Mouse (Mus musculus) adipocyte (in vitro differentiated cells): ENCODE results near the gene Gm20662.

Experiments
- DNase-seq: peaks from one replicate; pipeline ENCODE4 v3.0.0-alpha.2; 2016; ENCODE audit warnings: low spot score

The Gm20662 gene

DNA sequence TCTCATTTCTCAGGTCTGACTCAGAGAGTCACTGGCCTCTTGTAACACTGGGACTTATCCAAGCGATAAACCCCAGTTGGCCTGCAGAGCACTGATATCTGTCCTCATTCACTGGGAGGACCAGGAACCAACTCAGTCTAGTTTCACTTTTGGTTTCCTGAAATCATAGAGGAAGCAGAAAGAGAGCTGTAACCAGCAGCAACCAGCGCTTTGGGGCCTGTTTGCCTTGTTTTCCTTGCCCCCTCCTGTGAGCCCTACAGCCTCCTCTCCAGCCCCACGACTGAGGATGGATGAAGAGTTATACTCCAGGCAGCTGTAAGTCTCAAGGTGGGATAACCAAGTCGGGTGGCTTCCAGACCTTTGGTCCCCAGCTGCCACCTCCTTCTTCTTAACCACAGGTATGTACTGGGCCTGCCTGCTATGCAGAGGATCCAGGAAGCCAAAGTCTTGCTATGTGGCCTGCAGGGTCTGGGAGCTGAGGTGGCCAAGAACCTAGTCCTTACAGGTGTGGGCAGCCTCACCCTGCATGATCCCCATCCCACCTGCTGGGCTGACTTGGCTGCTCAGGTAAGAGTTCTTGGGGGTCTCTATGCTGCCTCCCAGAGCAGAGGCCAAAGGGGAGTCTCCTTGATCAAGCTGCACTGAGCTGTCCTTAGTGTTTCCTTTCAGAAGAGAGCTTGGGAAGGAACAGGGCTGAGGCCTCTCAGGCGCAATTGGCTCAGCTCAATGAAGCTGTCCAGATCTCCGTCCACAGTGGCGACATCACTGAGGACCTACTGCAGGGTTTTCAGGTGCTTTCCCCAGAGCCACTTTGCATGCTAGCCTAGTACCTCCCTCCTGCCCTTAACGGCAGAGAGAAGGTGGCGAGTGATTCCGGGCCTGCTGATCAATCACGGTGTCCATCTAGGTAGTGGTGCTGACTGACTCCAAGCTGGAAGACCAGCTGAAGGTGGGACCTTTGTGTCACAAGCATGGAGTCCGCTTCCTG lies 20.5 kb upstream of the Gm20662 start, which contains the start of gene Uba7:
Gene Uba7 (plus strand): TSS at position 107 of the 988 bp plus-strand sequence.
- peak; percentile 76 for DNase-seq

DNA sequence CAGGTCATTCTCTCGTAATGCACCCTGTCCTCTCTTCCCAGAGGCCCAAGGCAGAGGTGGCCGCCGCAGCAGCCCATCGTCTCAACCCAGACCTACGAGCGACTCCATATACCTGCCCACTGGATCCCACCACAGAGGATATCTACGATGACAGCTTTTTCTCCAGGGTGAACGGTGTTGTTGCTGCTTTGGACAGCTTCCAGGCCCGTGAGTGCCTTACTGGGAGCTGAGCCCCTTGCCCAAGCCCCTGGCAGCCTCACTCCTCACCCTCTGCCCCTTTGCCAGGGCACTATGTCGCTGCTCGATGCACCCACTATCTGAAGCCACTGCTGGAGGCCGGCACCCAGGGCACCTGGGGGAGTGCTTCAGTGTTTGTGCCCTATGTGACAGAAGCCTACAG lies 17.3 kb upstream of the Gm20662 start:
- no peak for DNase-seq

DNA sequence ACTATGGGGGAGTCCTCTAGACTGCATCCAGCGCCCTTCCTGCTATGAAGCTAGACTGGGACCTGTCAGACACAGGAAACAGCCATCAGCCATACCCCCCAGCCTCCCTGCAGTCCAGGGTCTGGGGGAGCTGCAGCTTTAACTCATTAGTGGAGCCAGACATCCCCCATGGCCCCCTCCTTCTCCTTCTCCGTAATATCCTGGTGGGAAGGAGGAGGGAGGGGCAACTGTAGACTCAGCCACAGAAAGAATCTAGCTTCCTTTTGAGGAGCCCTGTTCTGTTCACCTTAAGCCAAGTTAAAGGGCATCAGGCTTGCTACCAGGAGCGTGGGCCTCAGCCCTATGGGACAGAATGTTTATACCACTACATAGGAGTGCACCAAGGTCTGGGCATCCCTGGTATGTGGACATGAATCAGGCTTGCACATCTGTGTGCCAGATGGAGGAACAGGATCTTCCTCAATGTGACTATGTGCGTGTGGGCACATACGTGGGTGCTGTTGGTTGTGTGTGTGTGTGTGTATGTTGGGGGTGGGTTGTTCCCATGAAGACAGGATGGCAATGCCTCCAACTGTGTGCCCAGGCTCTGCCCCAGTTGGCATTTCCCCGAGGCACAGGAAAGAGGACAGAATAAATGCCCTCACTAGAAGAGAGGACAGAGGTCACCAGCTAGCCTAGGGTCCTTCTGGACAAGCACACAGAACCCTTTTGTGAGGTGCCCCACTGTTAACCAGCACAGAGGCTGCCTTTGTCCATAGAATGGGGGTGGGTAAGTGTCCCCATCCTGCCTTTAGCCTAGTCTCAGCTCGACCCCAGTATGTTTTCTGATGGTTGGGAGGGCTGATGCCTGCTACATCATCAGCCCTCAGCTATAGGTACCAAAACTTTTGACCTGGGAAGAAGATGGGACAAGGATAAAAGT lies 14.2 kb upstream of the Gm20662 start:
- DNase-seq, result peak; percentile 34

DNA sequence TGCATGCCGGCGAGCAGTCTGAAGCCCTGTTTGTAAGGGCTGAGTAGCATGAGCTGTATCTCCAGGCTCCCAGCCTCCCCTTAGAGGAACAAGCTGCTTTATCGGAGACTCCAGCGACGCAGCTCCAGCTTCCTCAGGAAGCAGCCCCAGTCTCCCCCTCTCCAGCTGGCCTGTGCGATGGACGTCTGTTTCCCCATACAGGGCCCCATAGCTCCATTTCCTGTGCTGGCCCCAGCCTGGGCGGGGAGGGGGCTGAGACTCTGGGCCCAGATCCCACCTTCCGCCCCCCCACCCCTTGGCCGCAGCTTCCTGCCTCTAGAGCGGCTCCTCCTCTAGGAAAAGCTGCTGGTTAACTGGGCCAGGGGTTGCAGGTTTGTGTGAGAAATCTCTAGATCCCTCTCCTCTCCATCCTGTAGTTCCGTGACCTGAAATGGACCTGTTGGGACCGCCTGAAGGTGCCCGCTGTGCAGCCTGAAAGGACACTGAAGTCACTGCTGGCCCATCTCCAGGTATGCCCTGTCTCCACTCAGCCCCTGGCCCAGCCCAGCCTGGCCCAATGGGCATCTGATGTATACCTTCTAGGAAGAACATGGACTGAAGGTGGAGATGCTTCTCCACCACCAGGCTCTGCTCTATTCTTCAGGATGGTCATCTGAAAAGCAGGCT lies 13.3 kb upstream of the Gm20662 start, which contains the start of gene Gm20661:
Gene Gm20661 (plus strand): TSS at position 378 of the 666 bp plus-strand sequence.
- DNase-seq, result peak; percentile 72

DNA sequence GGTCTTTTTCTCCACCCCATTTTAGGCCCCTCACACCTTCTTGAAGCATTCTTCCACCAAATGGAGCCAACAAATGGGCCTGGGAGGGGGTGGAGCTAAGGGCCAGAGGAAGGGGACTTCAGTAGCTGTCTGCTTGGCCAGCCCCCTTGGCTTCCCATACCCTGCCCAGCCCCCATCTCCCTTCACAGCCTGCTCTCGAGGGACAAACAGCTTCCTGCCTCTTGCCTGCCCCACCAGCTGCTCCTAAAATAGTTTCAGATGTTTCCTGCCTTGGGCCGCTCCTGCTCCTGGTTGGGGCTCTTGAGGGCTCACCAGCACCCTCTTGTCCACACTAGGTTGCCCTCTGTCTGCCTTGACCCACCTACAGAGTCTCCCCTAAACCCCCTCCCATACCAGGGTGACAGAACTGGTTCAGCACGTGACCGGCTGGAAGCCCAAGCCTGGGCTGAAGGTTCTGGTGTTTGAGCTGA lies 12.7 kb upstream of the Gm20662 start:
- peak; percentile 68 for DNase-seq

DNA sequence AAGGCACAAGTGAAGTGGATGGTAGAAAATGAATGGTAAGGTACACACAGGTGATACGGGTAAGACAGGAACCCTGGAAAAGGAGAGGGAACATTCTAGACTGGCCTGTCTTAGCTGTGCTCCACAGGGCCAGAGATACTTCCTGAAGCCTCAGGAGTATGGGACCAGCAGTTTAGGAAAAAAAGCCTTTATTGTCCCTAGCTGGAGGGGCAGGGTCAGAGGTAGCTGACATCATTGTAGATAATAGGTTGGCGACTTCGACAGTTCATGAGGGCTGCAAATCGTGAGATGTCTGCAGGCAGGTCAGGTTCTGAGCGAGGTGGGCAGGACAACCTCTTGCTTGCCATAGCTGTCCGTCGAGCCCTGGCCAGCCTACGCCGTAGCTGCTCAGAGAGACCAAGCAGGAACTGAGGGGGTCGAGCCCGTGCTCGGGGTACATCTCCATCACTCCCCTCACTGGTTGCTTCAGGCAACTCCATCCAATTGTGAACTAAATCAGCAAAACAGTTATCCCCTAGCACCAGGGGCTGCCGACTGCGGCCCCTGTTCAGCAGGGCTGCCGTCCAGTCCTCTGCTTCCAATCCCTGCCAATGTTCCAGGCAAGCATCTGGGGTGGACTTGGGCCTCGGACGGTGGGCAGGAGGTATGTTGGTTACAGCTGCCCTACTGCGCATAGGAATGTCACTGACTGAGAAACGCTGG lies 11.9 kb upstream of the Gm20662 start:
- peak; percentile 10 for DNase-seq

DNA sequence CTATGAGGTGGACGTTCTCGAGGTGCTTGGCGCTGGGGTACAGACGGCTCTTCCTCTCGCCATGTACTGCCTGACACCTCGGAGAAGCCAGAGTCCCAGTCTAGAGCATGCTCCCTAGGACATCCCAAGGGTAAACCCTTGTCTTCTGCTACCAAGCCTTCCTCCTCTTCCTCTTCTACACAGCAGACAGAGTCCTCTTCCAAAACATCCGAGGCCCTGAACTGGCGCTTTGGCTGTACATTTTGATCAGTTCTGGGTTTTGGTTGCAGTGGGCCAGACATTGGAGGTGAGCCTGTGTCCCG lies 11.4 kb upstream of the Gm20662 start:
- DNase-seq, result no peak

DNA sequence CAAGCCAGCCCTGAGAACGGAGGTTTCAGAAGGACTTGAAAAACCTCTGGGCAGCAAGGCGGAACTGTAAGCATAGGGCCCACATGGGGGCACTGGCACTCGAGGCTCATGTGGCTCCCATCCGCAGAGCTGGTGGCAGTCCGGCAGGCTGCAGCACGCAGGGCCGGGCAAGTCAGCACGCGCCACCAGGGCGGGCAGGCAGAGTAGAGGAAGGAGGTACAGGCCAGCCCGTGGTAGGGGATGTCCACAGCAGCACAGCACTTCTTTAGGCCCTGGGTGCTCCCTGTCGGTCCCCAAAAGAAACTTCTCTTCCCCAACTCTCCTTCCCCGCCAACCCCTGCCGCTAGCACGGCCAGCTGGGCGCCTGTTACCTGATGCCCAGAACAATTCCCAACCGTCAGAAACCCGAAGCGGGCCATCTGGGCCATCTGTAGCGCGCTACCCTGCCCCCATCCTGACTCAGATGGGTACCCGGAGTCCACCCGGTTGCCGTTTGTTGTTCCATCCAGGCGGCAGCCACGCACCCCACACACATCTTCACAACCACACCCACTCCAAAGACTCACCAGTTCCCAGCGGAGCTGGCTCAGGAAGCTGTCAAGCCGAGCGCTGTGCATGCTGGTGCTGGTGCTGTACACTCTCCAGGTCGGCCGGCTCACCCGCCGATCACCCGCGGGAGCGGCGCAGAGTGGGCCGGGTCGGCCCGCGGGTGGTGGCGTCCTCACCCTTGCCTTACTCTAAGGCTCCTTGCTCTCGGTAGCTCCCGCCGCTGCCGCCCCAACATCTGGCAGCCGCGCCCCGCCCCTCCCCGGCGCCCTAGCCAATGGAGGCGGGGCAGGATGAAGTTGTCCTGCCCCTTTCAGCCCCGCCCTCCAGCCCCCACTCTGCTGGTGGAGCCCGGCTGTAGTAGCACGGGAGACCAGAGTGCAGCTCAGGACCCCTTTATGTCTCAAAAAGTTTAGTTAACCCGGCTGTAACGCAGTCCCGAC lies 10.7 kb upstream of the Gm20662 start, which contains the start of gene Inka1:
Gene Inka1 (minus strand): TSS at position 749 of the 989 bp plus-strand sequence.
- DNase-seq, result peak; percentile 86

DNA sequence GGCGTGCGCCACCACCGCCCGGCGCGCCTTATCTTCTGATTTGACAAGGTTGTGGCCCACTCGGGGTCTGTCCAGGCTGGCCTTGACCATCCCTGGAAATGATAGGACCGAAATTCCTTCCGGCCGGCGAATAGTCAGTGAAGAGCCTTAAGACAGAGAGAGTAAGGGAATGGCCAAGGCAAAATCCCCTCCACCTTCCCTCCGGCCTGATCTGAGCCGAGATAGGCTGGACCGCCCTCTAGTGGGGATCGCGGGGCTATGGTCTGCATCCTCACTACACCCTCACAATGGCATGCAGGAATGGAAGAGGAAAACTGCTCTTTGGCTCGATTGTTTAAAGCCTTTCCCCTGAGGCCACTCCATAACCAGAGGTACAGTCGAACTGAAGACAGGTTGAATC lies 9.8 kb upstream of the Gm20662 start:
- DNase-seq, result peak; percentile 87

DNA sequence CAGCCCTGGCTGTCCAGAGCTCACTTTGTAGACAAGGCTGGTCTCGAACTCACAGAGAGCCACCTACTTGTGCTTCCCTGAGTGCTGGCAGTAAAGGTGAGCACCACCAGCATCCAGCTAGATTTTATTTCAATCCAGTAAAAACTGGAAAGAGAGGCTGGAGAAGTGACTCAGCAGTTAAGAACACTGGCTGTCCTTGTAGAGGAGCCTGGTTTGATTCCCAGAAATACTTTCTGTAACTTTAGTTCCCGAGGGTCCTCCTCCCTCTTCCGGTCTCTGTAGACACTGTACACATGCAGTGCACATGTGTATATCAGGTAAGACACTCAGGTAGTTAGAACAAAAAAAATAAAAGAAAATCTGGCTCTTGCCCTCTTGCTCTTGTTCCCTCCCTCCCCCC lies 8.2 kb upstream of the Gm20662 start:
- DNase-seq, result peak; percentile 16

DNA sequence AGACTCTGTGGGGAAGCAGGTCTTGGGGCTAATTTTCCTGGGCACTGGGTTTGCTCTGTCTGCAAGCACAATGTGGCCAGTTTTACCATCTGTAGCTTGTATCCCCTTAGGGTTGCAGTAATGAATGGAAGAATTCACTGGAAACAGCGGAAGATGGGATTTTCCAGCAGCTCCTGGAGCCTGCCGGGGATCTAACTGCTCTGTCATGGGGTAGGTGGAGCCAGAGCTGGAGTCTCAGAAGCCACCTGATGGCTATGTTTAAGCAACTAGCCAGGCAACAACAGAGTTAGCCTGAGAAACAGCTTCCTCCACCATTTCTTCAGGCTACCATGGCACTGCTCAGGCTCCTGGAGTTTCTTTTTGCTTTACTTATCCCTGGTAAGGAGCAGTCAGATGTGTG lies 4.0 kb upstream of the Gm20662 start, which contains the start of gene Cdhr4:
Gene Cdhr4 (plus strand): TSS at position 301 of the 400 bp plus-strand sequence.
- DNase-seq, result no peak

DNA sequence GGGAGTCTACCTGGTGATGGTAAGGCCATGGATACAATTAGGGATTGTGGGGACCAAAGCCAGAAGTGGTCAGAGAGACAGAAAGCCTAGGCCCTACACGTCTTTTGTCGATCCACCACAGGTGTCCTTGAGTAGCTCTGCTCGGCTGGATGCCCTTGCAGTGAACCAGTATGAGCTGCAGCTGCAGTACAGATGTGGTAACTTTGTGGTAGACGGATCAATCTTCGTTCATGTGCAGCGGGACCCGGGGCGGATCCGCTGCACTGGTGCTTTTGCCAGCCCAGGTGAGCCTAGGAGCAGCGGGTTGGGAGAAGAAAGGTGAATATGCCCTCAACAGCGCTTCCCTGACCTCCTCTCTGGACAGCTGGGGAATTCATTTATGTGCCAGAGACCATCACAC lies 3.1 kb upstream of the Gm20662 start:
- DNase-seq, result no peak

DNA sequence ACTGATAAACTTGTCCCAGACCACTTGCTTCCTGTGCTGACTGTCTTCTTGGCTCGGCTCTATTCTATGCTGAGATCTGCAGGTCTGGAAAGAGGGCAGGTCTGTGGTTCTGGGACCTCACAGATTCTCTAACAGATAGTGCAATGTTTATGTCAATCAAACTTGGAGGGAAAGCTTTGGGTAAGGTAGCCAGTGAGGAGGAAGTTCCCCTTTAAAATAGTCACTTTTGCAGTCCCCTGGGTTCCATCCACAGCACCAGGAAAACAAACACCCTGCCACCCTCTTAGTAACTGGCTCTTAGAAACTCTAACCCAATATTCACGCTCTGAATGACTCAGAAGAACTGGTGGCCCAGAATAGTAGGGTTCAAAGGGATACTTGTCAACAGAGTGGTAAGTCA lies 1.7 kb upstream of the Gm20662 start:
- DNase-seq, result no peak

DNA sequence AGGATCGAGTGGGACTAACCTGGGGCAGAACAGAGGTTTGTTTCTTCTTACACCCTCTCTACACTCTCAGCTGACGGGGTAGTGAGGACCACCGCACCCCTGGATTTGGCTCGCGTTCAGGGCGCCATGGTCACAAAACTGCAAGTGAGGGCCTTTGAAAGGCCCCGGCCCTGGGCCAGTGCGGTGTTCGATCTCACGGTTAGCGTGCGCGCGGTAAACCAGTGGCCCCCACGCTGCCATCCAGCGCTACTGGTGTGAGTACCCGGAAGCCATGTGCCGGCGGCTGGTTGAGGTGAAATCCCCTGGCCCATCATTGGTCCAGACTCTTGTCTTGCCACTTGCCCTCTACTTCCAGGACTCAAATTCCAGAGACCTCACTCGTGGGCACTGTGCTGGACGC lies 636 bp upstream of the Gm20662 start:
- no peak for DNase-seq

DNA sequence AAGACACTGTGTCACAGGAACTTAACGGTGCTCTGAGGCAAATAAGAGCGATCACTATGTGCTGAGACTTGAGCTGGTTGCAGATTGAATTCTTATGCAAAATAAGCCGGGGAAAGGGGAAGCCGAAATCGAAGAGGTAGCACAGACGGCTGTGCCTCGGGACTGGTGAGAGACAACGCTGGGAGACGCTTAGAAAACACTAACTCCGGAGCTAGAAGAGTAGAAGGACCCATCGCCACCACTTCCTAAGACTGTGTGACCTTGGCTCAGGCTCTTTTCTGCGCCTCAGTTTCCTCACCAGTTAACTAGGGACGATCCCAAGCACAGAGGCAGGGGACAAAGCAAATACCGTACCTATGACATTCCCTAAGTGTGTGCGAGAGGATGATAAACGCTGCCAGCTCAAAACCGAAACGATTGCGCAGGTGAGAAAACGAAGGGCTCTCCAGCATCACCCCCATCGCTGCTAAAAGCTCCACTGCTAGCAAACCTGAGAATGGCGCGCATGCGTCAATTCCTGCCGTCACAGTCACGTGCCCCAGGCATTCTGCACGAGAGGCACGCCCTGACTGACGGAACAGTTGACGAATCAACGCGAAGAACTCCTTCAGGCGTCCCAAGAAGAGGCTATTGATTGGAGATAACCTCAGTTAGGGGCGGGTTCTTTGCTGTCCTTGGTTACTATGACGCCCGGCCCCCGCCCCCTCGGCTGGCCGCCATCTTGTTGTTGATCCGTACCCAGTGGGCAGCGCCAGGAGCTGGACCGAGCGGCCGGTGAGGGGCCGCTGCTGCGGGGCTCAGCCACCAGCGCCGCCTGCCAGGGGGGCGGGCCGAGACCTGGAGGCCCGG lies 6.0 kb downstream of the Gm20662 start, which contains the start of gene Ip6k1:
Gene Ip6k1 (plus strand): TSS at position 580 of the 849 bp plus-strand sequence.
- peak; percentile 100 for DNase-seq

DNA sequence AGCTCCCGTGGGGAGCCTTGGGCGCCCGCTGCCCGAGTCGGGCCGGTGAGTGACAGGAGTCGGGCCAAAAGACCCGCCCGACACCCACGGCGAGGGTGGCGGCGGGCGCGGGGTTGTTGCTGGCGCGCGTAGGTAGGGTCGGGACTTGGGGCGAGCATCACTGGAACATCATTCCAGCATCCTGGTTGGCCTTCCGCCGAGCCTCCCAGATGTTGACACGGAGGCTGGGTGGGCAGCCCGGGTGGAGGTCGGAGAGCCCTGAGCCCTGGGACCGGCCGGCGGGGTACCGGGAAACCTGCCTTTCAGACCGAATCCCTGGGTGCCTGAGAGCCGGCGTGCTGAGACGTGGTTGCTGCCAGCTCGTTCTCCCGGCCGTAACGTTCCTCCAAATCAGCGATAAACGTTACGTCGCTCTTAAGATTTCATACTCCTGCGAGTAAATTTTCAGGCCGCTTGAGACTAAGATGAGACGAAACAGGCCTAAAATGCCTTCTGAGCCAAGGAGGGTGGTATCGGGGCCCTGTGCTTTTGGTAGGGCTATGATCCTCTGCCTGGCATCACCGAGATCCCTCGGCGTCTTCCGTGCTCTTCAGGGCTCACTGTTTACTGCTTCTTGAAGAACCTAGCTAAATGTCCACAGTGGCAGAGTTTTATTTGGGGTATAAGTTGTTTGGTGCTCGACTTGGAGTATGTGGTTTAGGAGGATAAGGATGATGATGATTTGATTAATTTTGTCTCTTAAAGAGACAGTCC lies 6.8 kb downstream of the Gm20662 start:
- DNase-seq, result peak; percentile 44

DNA sequence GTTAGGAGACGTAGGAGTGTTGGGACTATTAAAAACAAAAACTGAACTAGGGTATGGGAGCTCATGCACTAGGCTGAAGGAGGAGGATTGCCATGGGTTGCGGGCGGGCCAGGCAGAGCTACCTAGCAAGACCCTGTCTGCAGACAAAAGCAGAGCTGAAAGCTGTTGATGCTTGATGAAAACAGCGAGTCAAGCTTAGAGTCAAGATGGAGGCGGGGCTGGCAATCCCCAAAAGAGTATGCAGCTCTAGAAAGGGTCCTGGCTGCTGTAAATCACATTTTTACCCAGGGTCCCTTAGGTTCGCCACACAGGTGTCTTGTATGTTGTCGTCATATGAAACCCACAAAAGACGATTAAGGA lies 7.4 kb downstream of the Gm20662 start:
- no peak for DNase-seq

DNA sequence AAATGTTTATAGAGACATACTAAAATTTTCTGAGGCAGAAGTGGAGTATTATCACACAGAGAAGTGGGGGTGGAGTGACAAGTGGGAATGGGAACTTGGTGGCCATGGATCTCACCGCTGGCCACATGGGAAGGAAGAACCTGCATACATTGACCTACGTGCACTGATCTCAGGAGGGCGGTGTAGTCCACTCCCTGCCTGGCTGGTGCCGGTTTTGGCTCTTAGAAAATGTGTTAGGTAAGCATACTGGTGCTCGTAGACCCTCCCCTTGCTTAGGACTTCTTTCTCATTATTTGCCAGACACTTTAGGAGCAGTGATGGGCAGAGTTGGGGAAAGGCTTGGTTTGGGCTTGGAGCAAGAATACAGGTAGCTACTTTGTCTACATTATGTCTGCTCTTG lies 11.9 kb downstream of the Gm20662 start:
- no peak for DNase-seq
